Mouse (Mus musculus) ES-Bruce4 (cell line): ENCODE data around the gene Zeb2. TPM values are rescaled to one million over a fixed set of nuclear protein-coding genes. Genes with fewer than 3 reads are reported as not detected.
A peak's percentile ranks its signal among the peaks of the same experiment; 100 is the strongest.

Source experiments
- H3K27ac ChIP-seq: 2 replicates; pipeline ENCODE4 v1.5.1; 2012; ENCODE audit warnings: low read length, inconsistent platforms; ENCODE audit not compliant: insufficient read depth
- H3K27me3 ChIP-seq: 2 replicates; pipeline ENCODE4 v1.6.1; 2012; ENCODE audit warnings: mild to moderate bottlenecking, low read length, inconsistent platforms; ENCODE audit not compliant: control insufficient read depth, poor library complexity, insufficient read depth, severe bottlenecking
- H3K36me3 ChIP-seq: 2 replicates; pipeline ENCODE4 v1.6.1; 2012; ENCODE audit warnings: inconsistent platforms, mild to moderate bottlenecking, low read length, moderate library complexity; ENCODE audit not compliant: control insufficient read depth, poor library complexity, insufficient read depth, severe bottlenecking
- H3K4me1 ChIP-seq: one replicate; pipeline ENCODE4 v1.8.1; 2011; ENCODE audit warnings: low read length; ENCODE audit not compliant: control insufficient read depth, insufficient read depth
- H3K4me3 ChIP-seq: 2 replicates; pipeline ENCODE4 v1.5.1; 2011; ENCODE audit warnings: low read depth, mild to moderate bottlenecking, low read length
- H3K9ac ChIP-seq: 2 replicates; pipeline ENCODE4 v1.6.1; 2012; ENCODE audit warnings: low read depth, mild to moderate bottlenecking, inconsistent platforms; ENCODE audit not compliant: poor library complexity, severe bottlenecking
- H3K9me3 ChIP-seq: replicated peaks from 2 replicates; pipeline ENCODE4 v1.6.1; 2012; ENCODE audit warnings: mild to moderate bottlenecking, low read length, inconsistent platforms; ENCODE audit not compliant: control insufficient read depth, poor library complexity, insufficient read depth, severe bottlenecking
- CTCF ChIP-seq: IDR thresholded peaks from one replicate; pipeline ENCODE4 v1.8.1; 2011; ENCODE audit warnings: low read depth, low read length
- EP300 ChIP-seq: IDR thresholded peaks from 2 replicates; pipeline ENCODE4 v1.6.1; 2011; ENCODE audit warnings: low read depth, low read length; ENCODE audit not compliant: insufficient read depth
- POLR2A ChIP-seq: IDR thresholded peaks from one replicate; pipeline ENCODE4 v1.8.1; 2011; ENCODE audit warnings: low read length; ENCODE audit not compliant: insufficient read depth
- polyA plus RNA-seq: library from polyadenylated mRNA; stranded (reverse); fragments of >200 nt; gene quantifications from 2 replicates; pipeline ENCODE4 v1.2.4, GENCODE M21; 2011; ENCODE audit warnings: low read depth; ENCODE audit not compliant: missing spikeins, insufficient read depth, insufficient read length

Zeb2 gene
- polyA plus RNA-seq, 1 experiment, result 2.1 TPM

DNA sequence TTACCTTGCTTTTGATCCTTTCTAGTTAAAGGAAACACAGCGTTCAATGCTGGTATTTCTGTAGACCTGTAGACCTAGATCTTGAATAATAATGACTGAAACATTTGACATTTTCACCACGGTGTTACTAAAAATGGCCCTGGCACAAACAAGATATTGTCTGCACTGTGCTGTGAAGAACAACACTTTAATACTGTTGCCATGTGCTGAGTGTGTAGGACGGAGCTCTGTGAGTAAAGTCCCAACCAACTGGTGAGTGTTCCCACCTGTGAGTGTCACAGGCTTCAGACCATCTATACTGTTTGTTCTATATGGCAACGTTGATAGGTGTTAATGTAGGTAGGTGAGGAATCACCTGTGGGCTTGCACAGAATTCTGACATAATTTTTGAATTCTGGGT is 8.0 kb upstream of the Zeb2 start:
- H3K9me3 ChIP-seq, result no peaks in the 10 kb centered on the region
- H3K27me3 ChIP-seq, result no peaks in the 10 kb centered on the region; the same call in 1 of the 2 replicates
- TF ChIP-seq POLR2A (no peak), CTCF (no peak), EP300 (no peak)
- H3K9ac ChIP-seq, result no peak overlapping the region
- no peak overlapping the region for H3K4me3 ChIP-seq
- no peaks in the 10 kb centered on the region for H3K4me1 ChIP-seq
- no peaks in the 10 kb centered on the region for H3K36me3 ChIP-seq
- H3K27ac ChIP-seq, result no peak overlapping the region

DNA sequence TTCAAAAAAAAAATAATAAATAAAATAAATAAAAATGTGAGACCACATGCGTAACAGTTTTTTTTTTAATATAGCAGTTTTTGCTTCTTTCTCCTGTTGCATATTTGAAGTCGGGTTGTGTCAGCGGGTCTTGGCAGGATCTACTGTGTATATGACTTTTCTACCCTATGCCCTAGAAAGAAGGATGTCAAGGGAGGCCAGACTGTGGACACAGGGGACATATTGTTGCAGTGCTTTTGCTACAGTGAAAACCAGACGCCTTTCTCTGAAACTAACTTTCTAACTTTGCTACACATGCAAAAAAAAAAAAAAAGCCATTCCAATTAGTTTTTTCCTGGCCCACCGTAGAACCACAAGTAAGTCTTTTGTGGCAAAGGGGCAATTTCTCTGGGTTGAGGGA is 6.3 kb upstream of the Zeb2 start:
- Histone ChIP-seq H3K27ac (no peak overlapping the region), H3K4me3 (no peak overlapping the region), H3K36me3 (no peaks in the 10 kb centered on the region), H3K4me1 (no peaks in the 10 kb centered on the region), H3K27me3 (no peaks in the 10 kb centered on the region; the same call in 1 of the 2 replicates), H3K9me3 (no peaks in the 10 kb centered on the region), H3K9ac (no peak overlapping the region)
- no peak for TF ChIP-seq EP300
- TF ChIP-seq POLR2A, result no peak
- TF ChIP-seq CTCF, result no peak

DNA sequence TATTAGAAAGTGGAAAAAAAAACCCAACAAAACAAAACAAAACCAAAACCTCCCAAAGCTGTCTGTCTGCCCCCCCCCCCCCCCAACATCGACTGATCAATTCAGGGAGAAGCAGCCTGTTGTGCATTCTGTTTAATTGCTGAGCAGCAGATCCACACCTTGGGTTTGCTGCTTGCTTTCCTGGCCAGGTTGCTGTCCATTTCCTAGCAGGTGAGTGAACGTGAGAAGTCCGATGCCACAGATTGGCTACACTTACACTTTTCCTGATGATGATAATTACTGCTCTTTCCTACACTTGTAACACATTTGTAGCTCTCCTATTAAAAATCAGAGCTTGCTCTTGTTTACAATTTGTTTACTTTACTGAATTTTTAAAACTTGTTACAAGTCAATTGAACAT is 926 bp upstream of the Zeb2 start:
- Histone ChIP-seq H3K9me3 (no peaks in the 10 kb centered on the region), H3K4me3 (no peak overlapping the region), H3K27ac (no peak overlapping the region), H3K9ac (no peak overlapping the region), H3K27me3 (peaks cover 4% of the 10 kb centered on the region), H3K4me1 (no peaks in the 10 kb centered on the region), H3K36me3 (no peaks in the 10 kb centered on the region)
- TF ChIP-seq EP300, result no peak
- no peak for TF ChIP-seq POLR2A
- no peak for TF ChIP-seq CTCF

DNA sequence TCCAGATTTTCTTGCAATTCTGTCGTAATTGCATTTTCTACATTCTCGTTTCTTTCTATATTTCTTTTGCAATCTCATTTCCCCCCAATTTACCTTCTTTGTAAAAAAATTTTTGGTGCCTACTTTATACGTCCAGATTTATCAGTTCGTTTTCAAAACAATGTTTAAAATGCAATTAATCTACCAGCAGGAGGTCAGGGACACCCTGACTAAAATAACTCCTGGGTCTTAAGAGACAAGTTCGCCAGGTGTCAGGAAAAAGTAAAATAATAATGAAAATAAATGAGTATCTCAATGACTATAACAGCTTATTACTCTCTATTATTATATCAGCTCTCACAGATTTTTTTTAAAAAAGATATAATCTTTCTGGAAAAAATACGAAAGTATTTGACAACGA is 397 bp upstream of the Zeb2 start:
- peak overlapping the region; percentile 71; the same call in 1 of the 2 replicates for H3K9ac ChIP-seq
- peak overlapping the region; percentile 46 for H3K4me3 ChIP-seq
- no peaks in the 10 kb centered on the region for H3K36me3 ChIP-seq
- H3K27ac ChIP-seq, result 0 out of 2 replicates have a peak overlapping the region, but pooled peaks have one; percentile 80
- H3K27me3 ChIP-seq, result peaks cover 7% of the 10 kb centered on the region
- no peaks in the 10 kb centered on the region for H3K9me3 ChIP-seq
- TF ChIP-seq EP300 (no peak), POLR2A (no peak), CTCF (no peak)
- H3K4me1 ChIP-seq, result no peaks in the 10 kb centered on the region

DNA sequence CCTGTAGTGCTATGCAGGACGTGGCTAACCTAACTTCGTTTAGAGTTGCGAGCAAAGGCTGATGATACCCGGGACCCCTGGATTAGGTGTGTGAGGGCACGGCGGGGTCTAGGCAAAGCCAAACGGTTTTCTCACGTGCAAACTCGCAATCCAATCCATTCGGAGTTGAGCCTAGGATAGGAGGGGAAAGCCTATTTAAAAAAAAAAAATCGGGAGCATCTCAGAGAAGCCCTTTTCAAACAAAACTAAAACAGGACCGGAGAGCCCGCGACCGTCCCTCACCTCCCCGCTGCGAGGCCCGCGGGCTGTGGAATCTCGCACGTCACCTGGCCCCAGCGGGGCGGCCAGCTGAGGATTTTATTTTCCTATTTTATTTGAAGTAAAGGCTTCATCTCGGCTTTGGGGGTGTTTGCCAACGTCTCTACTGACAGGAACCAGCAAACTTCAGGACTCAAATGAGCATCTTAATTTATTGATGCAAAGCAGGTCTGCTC is 617 bp downstream of the Zeb2 start:
- H3K9ac ChIP-seq, result peak overlapping the region; percentile 71
- no peak for TF ChIP-seq EP300
- no peak for TF ChIP-seq POLR2A
- TF ChIP-seq CTCF, result no peak
- H3K9me3 ChIP-seq, result no peaks in the 10 kb centered on the region
- peak overlapping the region; percentile 62 for H3K4me3 ChIP-seq
- H3K27ac ChIP-seq, result no peak overlapping the region
- no peaks in the 10 kb centered on the region for H3K4me1 ChIP-seq
- H3K36me3 ChIP-seq, result no peaks in the 10 kb centered on the region
- H3K27me3 ChIP-seq, result peaks cover 13% of the 10 kb centered on the region

DNA sequence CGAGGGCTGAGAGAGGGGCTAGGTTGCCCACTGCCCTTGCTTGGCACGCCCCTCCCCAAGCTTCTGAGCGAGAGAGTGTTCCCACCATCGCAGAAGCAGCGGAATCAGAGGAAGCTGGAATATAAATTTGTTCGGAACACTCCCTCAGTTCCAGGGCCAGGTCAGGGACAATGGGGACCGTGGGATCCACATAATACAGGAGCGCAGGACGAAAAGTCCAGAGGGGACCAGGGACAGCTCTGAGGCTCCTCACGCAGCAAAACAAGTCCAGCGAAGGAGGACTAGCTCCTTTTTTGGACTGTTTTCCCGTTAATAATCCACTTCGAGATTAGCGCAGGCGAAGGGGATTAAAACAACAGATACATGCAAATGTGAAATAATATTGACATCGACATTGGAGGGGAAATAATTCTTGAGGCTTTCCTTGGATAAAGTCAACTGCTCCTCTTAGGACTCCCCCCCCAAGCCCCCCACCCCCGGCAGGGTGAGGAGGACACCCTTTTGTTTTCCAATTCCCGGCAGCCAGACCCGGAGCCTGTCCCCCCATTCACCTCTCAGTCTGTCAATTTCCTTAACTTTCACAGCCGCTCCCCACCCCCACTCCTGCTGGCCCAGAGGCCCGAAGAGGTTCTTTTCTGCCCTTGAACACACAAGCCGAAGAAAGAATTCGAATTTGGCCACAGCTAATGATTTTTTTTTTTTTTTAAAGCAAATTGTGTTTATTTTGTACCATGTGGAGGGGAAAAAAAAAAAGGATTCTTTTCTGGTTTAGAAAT is 1.3 kb downstream of the Zeb2 start:
- H3K4me1 ChIP-seq, result no peaks in the 10 kb centered on the region
- H3K9me3 ChIP-seq, result no peaks in the 10 kb centered on the region
- no peaks in the 10 kb centered on the region for H3K36me3 ChIP-seq
- no peak overlapping the region for H3K27ac ChIP-seq
- H3K9ac ChIP-seq, result peak overlapping the region; percentile 71
- H3K4me3 ChIP-seq, result peak overlapping the region; percentile 7; the same call in 1 of the 2 replicates
- H3K27me3 ChIP-seq, result peaks cover 19% of the 10 kb centered on the region
- no peak for TF ChIP-seq CTCF
- TF ChIP-seq EP300, result peak; percentile 31; the same call in 1 of the 2 replicates
